Mouse (Mus musculus) myocyte (in vitro differentiated cells): Measurements from ENCODE around the gene Pmpcb.

Experiments
- CEBPB ChIP-seq: IDR thresholded peaks from 2 replicates; pipeline ENCODE4 v1.6.1; 2011; ENCODE audit warnings: mild to moderate bottlenecking, moderate library complexity; ENCODE audit not compliant: poor library complexity, insufficient read depth, severe bottlenecking
- E2F4 ChIP-seq: IDR thresholded peaks from one replicate; pipeline ENCODE4 v1.6.1; 2011; ENCODE audit warnings: mild to moderate bottlenecking, control low read depth, moderate library complexity; ENCODE audit not compliant: insufficient read depth
- MAX ChIP-seq: IDR thresholded peaks from one replicate; pipeline ENCODE4 v1.6.1; 2011; ENCODE audit warnings: low read depth, mild to moderate bottlenecking, control low read depth
- MYOD1 ChIP-seq, 3 experiments: IDR thresholded peaks; one replicate each; pipeline ENCODE4 v1.6.1; 2011; ENCODE audit warnings: control low read depth in 2 of 3, low read depth in 2 of 3, mild to moderate bottlenecking in 2 of 3, moderate library complexity in 1 of 3; ENCODE audit not compliant: insufficient read length in 2 of 3, control insufficient read depth in 1 of 3
- MYOG ChIP-seq, 3 experiments: IDR thresholded peaks; one replicate each; pipeline ENCODE4 v1.6.1; 2011; ENCODE audit warnings: control low read depth in 2 of 3, low read depth in 2 of 3, mild to moderate bottlenecking in 2 of 3; ENCODE audit not compliant: insufficient read length in 2 of 3, control insufficient read depth in 1 of 3, insufficient read depth in 1 of 3
- POLR2A ChIP-seq: IDR thresholded peaks from one replicate; pipeline ENCODE4 v1.6.1; 2011; ENCODE audit warnings: low read depth, mild to moderate bottlenecking, control low read depth, moderate library complexity; ENCODE audit not compliant: insufficient read length
- POLR2AphosphoS2 ChIP-seq: IDR thresholded peaks from one replicate; pipeline ENCODE4 v1.6.1; 2011; ENCODE audit warnings: low read depth, control low read depth; ENCODE audit not compliant: insufficient read length
- REST ChIP-seq: IDR thresholded peaks from one replicate; pipeline ENCODE4 v1.6.1; 2011; ENCODE audit warnings: mild to moderate bottlenecking, control low read depth, moderate library complexity; ENCODE audit not compliant: insufficient read depth, insufficient read length
- SRF ChIP-seq: IDR thresholded peaks from one replicate; pipeline ENCODE4 v1.6.1; 2011; ENCODE audit warnings: low read depth; ENCODE audit not compliant: control insufficient read depth, insufficient read length
- TCF12 ChIP-seq: IDR thresholded peaks from one replicate; pipeline ENCODE4 v1.6.1; 2011; ENCODE audit warnings: mild to moderate bottlenecking, control low read depth; ENCODE audit not compliant: poor library complexity, insufficient read depth, severe bottlenecking
- USF1 ChIP-seq: IDR thresholded peaks from one replicate; pipeline ENCODE4 v1.6.1; 2011; ENCODE audit warnings: low read depth, mild to moderate bottlenecking, control low read depth, moderate library complexity

- no peak for TF ChIP-seq POLR2A
- TF ChIP-seq E2F4: no peak
- TF ChIP-seq REST: no peak
- no peak for TF ChIP-seq USF1
- no peak for TF ChIP-seq TCF12
- TF ChIP-seq POLR2AphosphoS2: no peak
- TF ChIP-seq CEBPB: no peak
- TF ChIP-seq MYOG (IDR thresholded peaks at IDR 0.05; ENCODE audit: control insufficient read depth in 1 of 3, insufficient read depth in 1 of 3, insufficient read length in 2 of 3, low read depth in 2 of 3): no peak
- no peak for TF ChIP-seq SRF
- no peak for TF ChIP-seq MYOD1 (IDR thresholded peaks at IDR 0.05; ENCODE audit: control insufficient read depth in 1 of 3, insufficient read length in 2 of 3, low read depth in 2 of 3)
- TF ChIP-seq MAX: no peak
Observed at GRCm38 (mm10) chr5:21803691-21804188, 66.8 kb downstream of the Pmpcb start.
